Comparison of ENCODE assay signal across 27 mouse cellular contexts in the genomic region with DNA sequence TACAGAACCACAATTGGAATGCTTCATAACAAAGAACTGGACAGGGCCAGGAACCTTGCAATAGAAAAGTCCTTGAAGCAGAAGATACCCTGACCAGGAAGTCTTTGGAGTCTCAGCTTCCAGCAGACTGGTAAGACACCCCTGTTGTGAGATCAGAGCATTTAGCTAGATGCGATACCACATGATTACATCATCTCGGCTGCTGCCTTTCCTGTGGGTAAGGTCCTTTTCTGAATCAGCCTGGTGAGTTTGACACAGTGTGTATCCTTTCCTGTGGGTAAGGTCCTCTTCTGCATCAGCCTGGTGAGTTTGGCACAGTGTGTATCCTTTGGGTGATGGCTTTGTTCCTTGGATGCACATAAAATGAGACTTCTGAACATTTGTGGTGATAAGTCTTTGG.
DNase-seq lines count a peak whose midpoint lies in the region; ATAC-seq and TF ChIP-seq lines count a peak whose summit lies in the region.
"Had no signal": no experiment of that assay in that cellular context is flagged by ENCODE, and none has a peak within 500 bp of the region (broad histone marks: within the 10 kb centered on the region; RNA-seq: fewer than 3 reads in every experiment).

No protein-coding gene starts in this region.

- no peak overlapping the region for H3K27ac ChIP-seq in thymus, adult 2 months (ENCODE audit: control insufficient read depth, insufficient read depth, low read length)
- H3K27ac ChIP-seq: embryonic facial prominence, embryonic 13.5 days; embryonic facial prominence, embryonic 15.5 days; forebrain, embryonic 10.5 days; forebrain, embryonic 12.5 days had no signal

- H3K36me3 ChIP-seq in thymus, adult 2 months (ENCODE audit: control insufficient read depth, insufficient read depth, low read length): no peaks in the 10 kb centered on the region
- H3K36me3 ChIP-seq: embryonic facial prominence, embryonic 13.5 days; embryonic facial prominence, embryonic 15.5 days; forebrain, embryonic 10.5 days; forebrain, embryonic 12.5 days; G1E had no signal

- H3K4me1 ChIP-seq in thymus, adult 2 months (replicated peaks; ENCODE audit: control insufficient read depth, insufficient read depth, low read length): no peaks in the 10 kb centered on the region

- no peak for TF ChIP-seq POLR2A in thymus, adult 2 months (IDR thresholded peaks at IDR 0.05; ENCODE audit: control insufficient read depth, extremely low read depth, insufficient read depth, low read length, poor library complexity)

- no peak overlapping the region for H3K4me3 ChIP-seq in thymus, adult 2 months (ENCODE audit: control insufficient read depth, insufficient read depth, low read length)
- H3K4me3 ChIP-seq: embryonic facial prominence, embryonic 13.5 days; embryonic facial prominence, embryonic 15.5 days; erythroblast, embryonic 14.5 days; forebrain, embryonic 10.5 days; forebrain, embryonic 12.5 days had no signal

- no peak for DNase-seq in thymus, adult 2 months
- DNase-seq in adrenal gland, adult 18-20 months (ENCODE audit: low spot score in 2 of 2): no peak
- DNase-seq: adrenal gland, adult 8-10 months; adrenal gland, postnatal 14 days; adrenal gland, postnatal 36 days; B cell, adult 2 months; cerebellum, adult 11-12 months; cerebellum, adult 2 months; cerebellum, adult 9-10 months; cerebellum, postnatal 10 days; cerebellum, postnatal 25 days; embryo, embryonic 11 days had no signal

- WGBS in thymus, adult 2 months: 17% methylated on average over 2 of the region's 2 CpGs

- TF ChIP-seq CTCF in thymus, adult 2 months (IDR thresholded peaks at IDR 0.05; ENCODE audit: borderline replicate concordance, control insufficient read depth, extremely low read depth, insufficient read depth, low read length, poor library complexity): no peak

- ATAC-seq in common myeloid progenitor, adult 5-6 weeks (replicated peaks; ENCODE audit: low read depth, poor library complexity, severe bottlenecking): peak; percentile 87
- peak; percentile 75 to 79; a peak in 3 of 4 replicates for ATAC-seq in hematopoietic stem cell, adult 5-6 weeks (replicated peaks in 1 of 2; ENCODE audit: insufficient read depth in 1 of 2, low FRiP score in 2 of 2, low TSS enrichment in 1 of 2, low read depth in 1 of 2, poor library complexity in 2 of 2, severe bottlenecking in 2 of 2)
- ATAC-seq in megakaryocyte progenitor cell, adult 5-6 weeks (replicated peaks; ENCODE audit: poor library complexity): peak; percentile 95
- no peak for ATAC-seq in activated CD4-positive, CD25-positive, alpha-beta regulatory T cell, adult 4 months
- ATAC-seq: CD4-positive, CD25-positive, alpha-beta regulatory T cell, adult 4 months; forebrain, embryonic 14.5 days; forebrain, embryonic 16.5 days; Patski had no signal

- no peaks in the 10 kb centered on the region for H3K27me3 ChIP-seq in thymus, adult 2 months (ENCODE audit: control insufficient read depth, insufficient read depth, low read length)
- H3K27me3 ChIP-seq: CH12.LX; embryonic facial prominence, embryonic 13.5 days; embryonic facial prominence, embryonic 15.5 days; forebrain, embryonic 12.5 days had no signal
